Mouse (Mus musculus): ENCODE measurements around the gene Arhgap8.
"Not testable (repeated sequence)": the region's sequence is repeated elsewhere in the genome, so short reads cannot be mapped to it uniquely, and the experiment has no call there.

Arhgap8 gene

DNA sequence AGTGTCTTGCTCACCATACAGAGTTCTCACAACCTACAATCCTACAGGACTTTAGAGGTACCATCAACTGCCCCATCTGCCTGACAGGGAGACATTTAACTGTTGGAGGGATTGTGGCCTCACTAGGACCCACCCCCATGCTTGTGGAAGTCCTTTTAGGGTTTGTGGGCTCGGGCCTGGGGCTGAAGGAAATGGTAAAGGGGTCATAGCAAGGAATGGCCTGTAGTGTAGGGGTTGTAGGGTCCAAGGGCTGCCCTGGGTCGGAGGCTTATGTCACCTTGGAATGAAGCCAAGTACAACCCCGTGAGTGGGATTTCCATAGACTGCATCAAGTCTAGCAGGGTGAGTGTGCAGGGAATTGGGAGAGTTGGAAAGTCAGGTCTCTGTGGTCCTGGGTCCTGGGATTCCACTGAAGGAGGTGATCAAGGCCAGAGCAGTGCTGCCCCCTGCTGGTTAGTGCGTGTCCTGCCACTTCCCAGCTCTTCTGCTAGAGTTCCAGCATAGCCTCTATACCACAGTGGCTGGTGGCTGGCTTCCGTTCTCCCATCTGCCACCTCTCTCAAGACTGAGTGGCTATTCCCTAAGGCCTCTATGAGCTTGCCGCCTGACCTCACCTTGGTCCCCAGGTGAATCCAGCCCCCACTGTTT is 19.6 kb upstream of the Arhgap8 start:
- peak; percentile 59 to 74 for DNase-seq

GRCm38 (mm10) chr15:84701947-84702346 is 17.9 kb upstream of the Arhgap8 start:
- DNase-seq, result no peak

DNA sequence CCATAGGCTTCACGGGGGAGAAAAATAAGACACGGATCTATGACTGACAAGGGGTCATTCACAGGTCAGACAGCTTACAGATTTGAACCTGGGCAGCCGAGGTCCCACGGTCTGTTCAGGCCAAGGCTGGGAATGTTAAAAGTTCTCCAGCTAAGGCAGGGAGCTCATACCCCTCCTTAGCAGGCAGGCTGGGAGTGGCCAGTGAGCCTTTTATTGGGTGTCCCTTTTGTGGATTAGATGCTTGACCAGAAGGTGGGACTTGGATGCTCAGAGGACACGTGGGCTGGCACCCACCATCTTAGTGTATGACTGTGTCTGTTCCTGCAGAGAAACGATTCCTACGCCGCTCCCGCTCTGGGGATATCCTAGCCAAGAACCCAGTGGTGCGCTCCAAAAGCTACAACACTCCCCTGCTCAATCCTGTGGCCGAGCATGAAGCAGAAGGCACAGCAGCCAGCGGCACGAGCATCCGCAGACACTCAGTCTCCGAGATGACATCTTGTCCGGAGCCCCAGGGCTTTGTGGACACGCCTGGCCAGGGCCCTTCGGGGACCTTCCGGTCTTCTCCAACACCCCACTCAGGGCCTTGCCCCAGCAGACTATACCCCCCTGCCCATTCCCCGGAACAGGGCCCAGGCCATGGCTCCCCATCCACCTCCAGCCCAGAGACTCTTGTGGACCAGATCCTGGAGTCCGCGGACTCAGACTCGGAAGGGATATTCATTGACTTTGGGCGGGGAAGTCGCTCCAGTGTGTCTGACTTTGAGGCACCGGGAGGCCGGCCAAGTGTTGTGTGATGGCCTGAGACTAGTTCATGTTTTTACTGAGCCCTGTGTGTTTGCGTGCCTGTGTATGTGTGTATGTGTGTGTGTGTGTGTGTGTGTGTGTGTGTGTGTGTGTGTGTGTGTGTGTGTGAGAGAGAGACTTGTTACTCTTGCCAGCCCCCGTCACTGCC is 17.2 kb upstream of the Arhgap8 start:
- DNase-seq, result no peak

DNA sequence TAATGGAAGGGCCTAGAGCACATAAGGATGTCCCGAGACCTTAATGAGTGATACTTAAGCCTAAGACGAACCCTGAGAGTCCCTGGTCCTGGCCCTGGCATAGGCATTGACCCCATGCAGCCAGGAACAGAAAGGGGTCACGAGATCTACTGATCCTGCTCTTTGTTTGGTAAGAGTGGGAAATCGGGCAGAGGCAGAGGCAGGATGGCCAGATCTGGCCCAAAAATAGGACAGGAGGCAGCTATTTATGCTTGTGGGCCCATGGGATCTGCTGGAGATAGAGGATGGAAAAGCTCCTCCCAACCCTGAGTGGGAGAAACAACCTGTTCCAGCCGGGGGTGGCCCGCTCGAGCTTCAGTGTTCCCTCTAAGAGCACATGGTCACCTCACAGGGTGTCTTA is 15.9 kb upstream of the Arhgap8 start:
- no peak for DNase-seq

GRCm38 (mm10) chr15:84705351-84705901 is 14.4 kb upstream of the Arhgap8 start:
- peak; percentile 49 to 54 for DNase-seq

DNA sequence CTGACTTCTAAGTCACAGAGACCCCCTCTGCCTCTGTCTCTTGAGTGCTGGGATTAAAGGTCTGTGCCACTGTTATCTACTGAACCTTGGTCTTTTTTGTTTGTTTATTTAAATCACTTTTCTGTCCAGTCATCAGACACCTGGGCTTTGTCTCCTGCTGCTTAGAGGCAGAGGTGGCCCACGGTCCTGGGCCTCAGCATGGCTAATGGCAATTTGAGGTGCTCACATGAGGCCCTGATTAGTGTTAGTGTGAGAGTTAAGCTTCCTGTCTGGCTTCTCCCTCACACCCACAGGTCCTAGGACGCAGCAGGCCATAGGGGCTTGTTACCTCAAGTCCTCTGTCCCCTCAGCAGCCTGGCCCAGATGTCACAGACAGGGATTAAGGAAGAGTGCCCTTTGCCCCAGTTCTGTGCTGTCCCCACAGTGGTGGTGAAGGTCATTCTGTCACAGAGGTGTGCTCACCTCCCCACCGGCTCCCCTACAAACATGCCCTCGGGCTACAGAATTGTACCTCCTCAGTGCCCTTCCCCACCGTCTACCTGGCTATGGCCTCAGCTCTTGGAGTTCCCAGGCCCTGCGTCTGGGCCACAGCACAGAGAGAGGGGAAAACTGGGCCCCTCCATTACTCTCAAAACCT is 12.8 kb upstream of the Arhgap8 start:
- no peak for DNase-seq

GRCm38 (mm10) chr15:84712566-84713405 is 7.1 kb upstream of the Arhgap8 start:
- DNase-seq, result no peak

DNA sequence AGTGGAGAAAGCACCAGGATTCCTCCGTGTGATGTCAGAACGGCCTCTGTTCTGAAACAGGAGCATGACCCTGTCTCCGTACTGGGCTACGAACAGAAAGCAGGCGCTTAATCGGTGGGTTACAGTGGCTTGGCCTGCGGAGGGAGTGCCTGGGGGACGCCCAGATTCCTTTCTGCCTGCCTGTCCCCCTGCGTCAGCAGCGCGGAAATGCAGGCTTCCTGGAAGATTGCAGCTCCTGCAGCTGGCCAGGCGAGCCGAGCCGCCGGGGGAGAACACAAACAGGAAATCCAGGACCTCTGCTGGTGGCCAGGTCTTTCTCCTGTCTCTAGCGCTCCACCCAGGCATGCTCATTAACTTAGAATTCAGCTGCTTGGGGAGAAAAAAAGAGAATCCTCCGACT is 5.1 kb upstream of the Arhgap8 start:
- DNase-seq, result peak; percentile 43 to 49

DNA sequence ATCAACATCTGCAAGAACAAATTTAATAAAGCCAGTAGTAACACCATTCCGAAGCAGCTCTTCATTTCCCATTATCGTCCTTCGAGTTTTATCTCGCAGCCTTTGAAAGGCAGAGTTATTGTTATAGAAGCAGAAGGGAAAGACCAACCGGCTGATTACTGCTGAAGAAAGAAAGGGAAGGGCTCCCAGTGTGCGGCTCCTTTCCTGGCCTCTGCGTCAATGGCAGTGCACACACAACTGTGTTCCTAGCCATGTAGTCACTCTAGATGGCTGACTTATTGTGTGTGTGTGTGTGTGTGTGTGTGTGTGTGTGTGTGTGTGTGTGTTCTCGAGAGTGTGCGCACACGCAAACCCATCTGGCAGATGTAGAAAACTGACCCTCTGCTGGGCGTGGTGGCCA is 4.7 kb upstream of the Arhgap8 start:
- DNase-seq, result no peak

GRCm38 (mm10) chr15:84717570-84718270 is 2.1 kb upstream of the Arhgap8 start:
- not testable (repeated sequence) for DNase-seq

DNA sequence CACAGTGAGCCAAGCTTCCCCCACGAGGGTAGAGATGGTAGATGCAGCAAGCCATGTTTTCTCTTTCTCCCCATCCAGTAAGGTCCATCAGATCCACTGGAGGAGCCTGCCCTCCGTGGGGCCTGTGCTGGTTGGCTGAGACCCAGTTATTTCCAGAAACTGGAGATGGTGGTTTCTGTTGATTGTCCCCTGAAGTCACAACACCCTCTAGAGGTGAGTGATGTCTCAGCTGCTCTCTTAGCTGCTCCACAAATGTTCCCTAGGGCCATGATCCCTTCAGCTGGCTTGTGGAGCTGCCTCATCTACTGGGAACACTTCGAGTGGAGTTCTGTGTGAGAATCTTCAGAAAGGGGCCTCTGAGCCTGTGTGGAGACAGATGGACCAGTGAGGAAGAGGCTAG is 1.1 kb upstream of the Arhgap8 start:
- DNase-seq, result no peak

DNA sequence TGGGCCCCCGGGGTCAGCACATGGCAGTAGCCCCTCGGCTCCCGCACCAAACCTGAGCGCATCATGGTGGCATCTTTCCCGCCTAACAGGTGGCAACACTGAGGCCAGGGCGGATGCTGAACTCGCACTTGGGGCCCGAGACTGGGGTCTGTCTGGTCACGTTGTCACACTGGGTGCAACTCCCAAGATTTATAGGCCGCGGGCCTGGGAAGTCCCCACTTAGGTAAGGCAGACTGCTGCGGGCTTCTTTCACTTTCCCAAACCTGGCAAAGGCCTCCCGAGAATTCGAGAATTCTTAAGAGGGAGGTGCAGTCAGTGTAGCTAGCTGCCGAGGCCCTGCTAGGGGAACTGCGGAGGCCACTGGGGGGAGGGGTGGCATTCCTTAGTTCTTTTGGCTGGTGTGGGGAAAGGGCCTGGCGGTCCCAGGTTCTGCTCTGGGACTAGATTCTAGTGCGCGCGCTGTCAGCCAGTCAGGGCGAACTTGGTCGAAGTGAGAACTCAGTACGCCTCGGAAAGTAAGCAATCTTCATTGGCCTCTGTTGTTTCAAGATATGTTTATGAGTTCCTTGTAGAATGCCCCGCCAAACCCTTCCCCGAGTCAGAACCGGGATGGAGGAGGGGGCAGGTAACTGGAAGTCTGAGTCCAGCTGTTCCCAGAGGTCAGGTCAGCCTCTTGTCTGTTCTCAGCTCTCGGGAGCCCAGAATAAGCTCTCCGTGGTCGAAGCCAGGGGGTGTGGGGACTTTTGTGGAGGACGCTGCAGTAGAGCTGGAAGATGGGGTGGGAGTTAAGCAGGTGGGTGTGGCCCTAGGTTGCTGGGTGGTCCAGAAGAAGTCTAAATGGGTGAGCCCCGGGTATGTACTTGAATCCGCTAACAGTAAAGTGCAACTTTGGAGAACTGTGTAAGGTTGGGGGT is 696 bp downstream of the Arhgap8 start:
- DNase-seq, result no peak

- not testable (repeated sequence) for DNase-seq
Observed at GRCm38 (mm10) chr15:84723656-84724055, 3.8 kb downstream of the Arhgap8 start.

DNA sequence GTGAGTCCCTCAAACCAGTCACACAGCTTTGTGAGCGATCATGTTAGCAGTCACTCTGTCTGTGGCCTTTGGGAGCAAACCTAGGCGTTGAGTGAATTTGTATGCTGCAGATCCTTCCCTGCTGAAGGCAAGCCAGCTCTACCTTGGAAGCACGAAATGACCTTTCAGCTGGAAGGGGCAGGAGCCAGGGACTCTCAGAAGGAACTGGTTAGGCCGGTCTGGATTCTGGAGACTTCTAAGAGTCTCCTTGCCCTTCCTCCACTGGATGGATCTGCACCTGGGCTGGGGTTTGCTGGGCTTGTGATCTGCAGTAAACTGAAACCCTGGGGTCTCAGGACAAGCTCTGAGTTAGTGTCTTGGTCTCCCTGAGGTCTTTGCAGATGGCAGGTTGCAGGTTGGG is 4.3 kb downstream of the Arhgap8 start:
- DNase-seq, result no peak

DNA sequence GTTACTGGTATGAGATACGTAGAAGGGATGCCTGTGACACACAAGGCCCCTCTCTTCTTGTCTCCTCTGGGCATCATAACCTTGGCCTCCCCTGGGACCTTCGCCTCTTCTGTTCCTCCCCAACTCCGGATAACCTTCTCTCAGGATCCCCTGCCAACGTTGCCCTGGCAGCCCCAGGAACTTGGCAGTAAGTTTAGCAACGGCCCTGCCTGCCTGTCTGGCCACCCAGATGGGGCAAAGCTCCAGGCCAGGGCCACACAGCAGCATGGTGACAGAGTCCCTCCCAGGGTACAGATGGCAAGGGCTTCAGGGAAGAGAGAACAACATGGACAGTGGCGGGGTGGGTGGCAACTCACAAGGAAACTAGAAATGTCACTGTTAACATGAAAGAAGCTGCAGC is 9.8 kb downstream of the Arhgap8 start:
- no peak for DNase-seq

- DNase-seq, result no peak
Observed at GRCm38 (mm10) chr15:84730893-84731292, 11.0 kb downstream of the Arhgap8 start.

GRCm38 (mm10) chr15:84731676-84732424 is 12.0 kb downstream of the Arhgap8 start:
- no peak for DNase-seq

DNA sequence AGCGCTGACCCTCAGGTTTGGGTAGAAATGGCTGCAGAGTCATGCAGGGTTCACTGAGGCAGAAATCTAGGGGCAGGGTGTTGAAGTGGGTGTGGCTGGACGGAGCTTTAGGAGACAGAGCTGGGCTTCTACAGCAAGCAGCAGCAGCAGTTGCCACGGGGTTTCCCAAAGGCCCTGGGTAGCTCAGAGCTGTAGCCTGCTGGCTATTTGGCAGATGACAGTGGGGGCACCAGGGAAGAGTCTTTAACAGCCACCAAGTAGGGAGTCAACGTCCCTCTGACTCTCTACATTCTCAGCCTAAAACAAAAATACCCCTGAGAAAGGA is 12.5 kb downstream of the Arhgap8 start:
- DNase-seq, result no peak

DNA sequence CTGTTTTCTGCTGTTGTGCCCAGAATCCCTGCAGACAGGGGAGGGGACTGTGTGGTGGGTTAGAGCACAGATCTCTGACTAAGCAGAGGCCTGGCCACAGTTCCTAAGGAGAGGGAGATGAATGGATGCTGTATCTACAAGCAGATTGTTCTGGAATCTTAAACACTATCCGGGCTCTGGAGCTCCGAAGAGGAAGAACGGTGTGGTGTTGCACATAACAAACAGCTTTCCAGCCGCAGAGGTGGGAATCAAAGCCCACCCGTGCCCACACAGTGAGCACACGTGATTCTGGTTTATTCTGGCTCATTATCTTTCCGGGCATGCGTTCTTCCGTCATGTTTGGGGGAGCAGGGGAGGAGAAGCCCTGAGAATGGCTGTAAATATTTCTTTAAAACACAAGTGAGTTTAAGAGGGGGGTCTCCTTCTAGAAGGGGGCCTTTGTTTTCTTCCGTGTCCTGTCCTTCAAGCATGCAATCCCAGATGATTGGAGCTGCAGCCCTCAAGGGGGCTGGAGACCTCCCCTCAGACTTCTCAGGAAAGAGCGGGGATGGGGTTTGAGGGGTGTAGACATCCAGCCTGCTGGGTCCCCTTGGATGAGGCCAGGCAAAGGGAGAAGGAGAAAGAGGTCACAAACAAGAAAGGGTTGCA is 16.6 kb downstream of the Arhgap8 start:
- DNase-seq, result no peak

- DNase-seq, result no peak
Observed at GRCm38 (mm10) chr15:84736994-84737346, 17.1 kb downstream of the Arhgap8 start.

Measured in spleen, adult 18-20 months (tissue).